Mouse (Mus musculus): ENCODE data around the gene Osgep. TPM values are rescaled to one million over a fixed set of nuclear protein-coding genes. Genes with fewer than 3 reads are reported as not detected.
"Not testable (repeated sequence)": the region's sequence is repeated elsewhere in the genome, so short reads cannot be mapped to it uniquely, and the experiment has no call there.

The Osgep gene
- polyA plus RNA-seq, 1 experiment from 2014 or later: 107 TPM

- not testable (repeated sequence) for H3K27ac ChIP-seq; H3K9ac ChIP-seq; H3K36me3 ChIP-seq (replicated peaks; ENCODE audit: control insufficient read depth, insufficient read depth); H3K4me1 ChIP-seq (replicated peaks; ENCODE audit: control insufficient read depth, insufficient read depth, low read length); ATAC-seq (ENCODE audit: low FRiP score); H3K4me3 ChIP-seq (replicated peaks; ENCODE audit: low read length); DNase-seq (ENCODE audit: low spot score); H3K4me2 ChIP-seq (replicated peaks); H3K9me3 ChIP-seq (ENCODE audit: control insufficient read depth, low read length); H3K27me3 ChIP-seq (ENCODE audit: control insufficient read depth, insufficient read depth, low read length)
- WGBS: 90% methylated on average over 3 of the region's 3 CpGs
Measured at GRCm38 (mm10) chr14:50957146-50957545, 32.5 kb upstream of the Osgep start.

DNA sequence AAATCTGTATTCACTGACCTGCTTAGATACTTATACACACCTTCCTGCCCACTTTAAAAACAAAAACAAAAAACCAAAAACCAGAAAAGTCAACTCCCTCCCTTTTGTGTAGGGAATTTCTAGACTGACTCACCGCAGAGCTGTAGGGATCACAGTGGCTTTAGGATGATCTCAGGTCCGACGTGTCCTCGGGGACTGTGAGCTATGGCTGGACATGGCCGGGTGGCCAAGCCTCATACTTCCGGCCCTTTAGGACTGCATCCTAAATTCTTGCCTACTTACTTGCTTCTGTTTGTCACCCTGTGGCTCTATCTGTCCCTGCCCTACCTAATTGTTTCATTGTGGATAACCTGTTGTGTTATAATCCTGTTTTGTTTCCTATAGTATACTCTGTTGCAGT, 32.0 kb upstream of the Osgep start:
- not testable (repeated sequence) for DNase-seq (ENCODE audit: low spot score); ATAC-seq (ENCODE audit: low FRiP score); H3K27ac ChIP-seq; H3K4me3 ChIP-seq (replicated peaks; ENCODE audit: low read length); H3K36me3 ChIP-seq (replicated peaks; ENCODE audit: control insufficient read depth, insufficient read depth); H3K27me3 ChIP-seq (ENCODE audit: control insufficient read depth, insufficient read depth, low read length); H3K9ac ChIP-seq; H3K9me3 ChIP-seq (ENCODE audit: control insufficient read depth, low read length); H3K4me1 ChIP-seq (replicated peaks; ENCODE audit: control insufficient read depth, insufficient read depth, low read length)
- peak overlapping the region; percentile 35 for H3K4me2 ChIP-seq (replicated peaks)
- WGBS: 87% methylated on average over 6 of the region's 6 CpGs

DNA sequence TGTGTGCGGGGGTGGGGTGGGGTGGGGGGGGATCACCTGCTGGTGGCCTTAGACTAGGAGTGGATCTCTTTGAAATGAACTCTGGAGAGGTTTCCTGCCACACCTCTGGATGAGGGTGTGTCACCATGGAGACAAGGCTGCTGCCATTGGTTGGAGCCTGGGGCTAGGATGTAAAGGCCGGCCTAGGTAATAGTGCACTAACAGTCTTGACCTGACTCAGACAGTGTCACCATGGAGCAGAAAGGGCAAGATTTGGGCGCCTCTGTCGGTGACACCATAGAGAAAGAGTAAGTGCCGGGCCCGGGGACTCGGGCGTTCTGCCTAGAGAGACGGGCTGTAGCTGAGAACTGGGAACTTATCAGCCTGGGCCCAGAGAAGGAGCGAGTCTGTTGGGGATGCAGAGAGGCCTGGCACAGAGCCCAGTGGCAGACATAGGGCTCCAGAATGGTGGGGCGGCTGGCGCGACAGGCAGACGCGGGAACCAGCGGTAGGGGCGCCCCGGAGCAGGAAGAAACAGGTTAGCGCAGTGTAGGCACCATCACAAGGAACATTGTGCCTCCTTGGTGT, 31.3 kb upstream of the Osgep start, which contains the start of gene Pnp2:
TSS of gene Pnp2 (plus strand) at position 51 of the 567 bp plus-strand sequence.
- not testable (repeated sequence) for H3K9me3 ChIP-seq (ENCODE audit: control insufficient read depth, low read length); H3K27ac ChIP-seq; H3K4me1 ChIP-seq (replicated peaks; ENCODE audit: control insufficient read depth, insufficient read depth, low read length); H3K4me3 ChIP-seq (replicated peaks; ENCODE audit: low read length); H3K36me3 ChIP-seq (replicated peaks; ENCODE audit: control insufficient read depth, insufficient read depth); DNase-seq (ENCODE audit: low spot score); H3K27me3 ChIP-seq (ENCODE audit: control insufficient read depth, insufficient read depth, low read length); H3K9ac ChIP-seq
- peak; percentile 91 for ATAC-seq (ENCODE audit: low FRiP score)
- H3K4me2 ChIP-seq (replicated peaks): peak within 1 kb of the TSS; percentile 35
- WGBS: 5% methylated on average over 19 of the region's 19 CpGs

- Histone ChIP-seq H3K4me1 (replicated peaks; ENCODE audit: control insufficient read depth, insufficient read depth, low read length) (no peaks in the 10 kb centered on the region), H3K4me3 (replicated peaks; ENCODE audit: low read length) (no peak overlapping the region), H3K9ac (no peak overlapping the region), H3K4me2 (replicated peaks) (no peak overlapping the region), H3K27ac (no peak overlapping the region), H3K36me3 (replicated peaks; ENCODE audit: control insufficient read depth, insufficient read depth) (peaks cover 7% of the 10 kb centered on the region), H3K9me3 (ENCODE audit: control insufficient read depth, low read length) (no peaks in the 10 kb centered on the region), H3K27me3 (ENCODE audit: control insufficient read depth, insufficient read depth, low read length) (no peaks in the 10 kb centered on the region)
- ATAC-seq (ENCODE audit: low FRiP score): no peak
- 93% methylated on average over 10 of the region's 10 CpGs for WGBS
- DNase-seq (ENCODE audit: low spot score): no peak
Measured at GRCm38 (mm10) chr14:50955487-50955886, 30.8 kb upstream of the Osgep start.

DNA sequence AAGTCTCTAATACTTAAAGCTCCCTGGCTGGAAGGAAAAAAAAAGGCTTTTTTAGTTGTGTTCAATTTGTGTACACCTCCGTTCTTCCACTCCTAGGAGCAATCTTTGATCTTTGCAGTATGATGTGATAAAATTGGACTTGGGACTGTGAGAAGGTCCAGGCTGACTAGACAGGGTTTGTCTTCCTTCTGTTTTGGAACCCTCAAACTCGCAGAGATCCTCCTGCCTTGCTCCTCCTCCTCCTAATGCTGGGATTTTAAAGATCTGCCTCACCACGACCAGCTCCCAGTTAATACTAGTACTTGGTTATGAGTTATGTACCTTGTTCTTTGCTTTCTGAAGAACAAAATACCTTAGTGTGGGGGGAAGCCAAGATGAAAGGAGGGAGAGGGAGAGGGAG, 20.8 kb upstream of the Osgep start:
- not testable (repeated sequence) for H3K27me3 ChIP-seq (ENCODE audit: control insufficient read depth, insufficient read depth, low read length); H3K27ac ChIP-seq; H3K9me3 ChIP-seq (ENCODE audit: control insufficient read depth, low read length); H3K36me3 ChIP-seq (replicated peaks; ENCODE audit: control insufficient read depth, insufficient read depth); DNase-seq (ENCODE audit: low spot score); ATAC-seq (ENCODE audit: low FRiP score); H3K4me1 ChIP-seq (replicated peaks; ENCODE audit: control insufficient read depth, insufficient read depth, low read length)
- peak overlapping the region; percentile 43 for H3K4me3 ChIP-seq (replicated peaks; ENCODE audit: low read length)
- peak overlapping the region; percentile 62 for H3K4me2 ChIP-seq (replicated peaks)
- 37% methylated on average over 3 of the region's 3 CpGs for WGBS
- H3K9ac ChIP-seq: peak overlapping the region; percentile 60

- peak overlapping the region; percentile 82 for H3K27ac ChIP-seq
Measured at GRCm38 (mm10) chr14:50945081-50945480, 20.4 kb upstream of the Osgep start.

DNA sequence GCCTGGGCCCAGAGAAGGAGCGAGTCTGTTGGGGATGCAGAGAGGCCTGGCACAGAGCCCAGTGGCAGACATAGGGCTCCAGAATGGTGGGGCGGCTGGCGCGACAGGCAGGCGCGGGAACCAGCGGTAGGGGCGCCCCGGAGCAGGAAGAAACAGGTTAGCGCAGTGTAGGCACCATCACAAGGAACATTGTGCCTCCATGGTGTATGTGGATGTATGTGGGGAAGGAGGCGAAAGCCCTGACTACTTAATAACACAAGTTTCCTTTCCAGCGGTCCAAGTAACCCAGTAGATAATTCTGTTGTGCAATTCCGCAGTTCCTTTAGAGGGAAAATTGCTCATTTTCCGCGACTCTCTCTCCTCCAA, 20.0 kb upstream of the Osgep start:
- ATAC-seq (ENCODE audit: low FRiP score) (peak; percentile 97), DNase-seq (ENCODE audit: low spot score) (peak; percentile 68)
- Histone ChIP-seq H3K27ac (peak overlapping the region; percentile 82), H3K4me2 (replicated peaks) (peak overlapping the region; percentile 62), H3K9ac (peak overlapping the region; percentile 60), H3K4me3 (replicated peaks; ENCODE audit: low read length) (peak overlapping the region; percentile 43)
- H3K9me3 ChIP-seq (ENCODE audit: control insufficient read depth, low read length); H3K27me3 ChIP-seq (ENCODE audit: control insufficient read depth, insufficient read depth, low read length); H3K4me1 ChIP-seq (replicated peaks; ENCODE audit: control insufficient read depth, insufficient read depth, low read length); H3K36me3 ChIP-seq (replicated peaks; ENCODE audit: control insufficient read depth, insufficient read depth): not testable (repeated sequence)
- 2% methylated on average over 14 of the region's 15 CpGs for WGBS

More at GRCm38 (mm10) chr14:50945081-50945480, 20.4 kb upstream of the Osgep start:
- not testable (repeated sequence) for H3K27me3 ChIP-seq (ENCODE audit: control insufficient read depth, insufficient read depth, low read length); H3K4me1 ChIP-seq (replicated peaks; ENCODE audit: control insufficient read depth, insufficient read depth, low read length); DNase-seq (ENCODE audit: low spot score); H3K9me3 ChIP-seq (ENCODE audit: control insufficient read depth, low read length); ATAC-seq (ENCODE audit: low FRiP score); H3K36me3 ChIP-seq (replicated peaks; ENCODE audit: control insufficient read depth, insufficient read depth)
- 7% methylated on average over 6 of the region's 6 CpGs for WGBS
- peak overlapping the region; percentile 43 for H3K4me3 ChIP-seq (replicated peaks; ENCODE audit: low read length)
- peak overlapping the region; percentile 62 for H3K4me2 ChIP-seq (replicated peaks)
- H3K9ac ChIP-seq: peak overlapping the region; percentile 60

DNA sequence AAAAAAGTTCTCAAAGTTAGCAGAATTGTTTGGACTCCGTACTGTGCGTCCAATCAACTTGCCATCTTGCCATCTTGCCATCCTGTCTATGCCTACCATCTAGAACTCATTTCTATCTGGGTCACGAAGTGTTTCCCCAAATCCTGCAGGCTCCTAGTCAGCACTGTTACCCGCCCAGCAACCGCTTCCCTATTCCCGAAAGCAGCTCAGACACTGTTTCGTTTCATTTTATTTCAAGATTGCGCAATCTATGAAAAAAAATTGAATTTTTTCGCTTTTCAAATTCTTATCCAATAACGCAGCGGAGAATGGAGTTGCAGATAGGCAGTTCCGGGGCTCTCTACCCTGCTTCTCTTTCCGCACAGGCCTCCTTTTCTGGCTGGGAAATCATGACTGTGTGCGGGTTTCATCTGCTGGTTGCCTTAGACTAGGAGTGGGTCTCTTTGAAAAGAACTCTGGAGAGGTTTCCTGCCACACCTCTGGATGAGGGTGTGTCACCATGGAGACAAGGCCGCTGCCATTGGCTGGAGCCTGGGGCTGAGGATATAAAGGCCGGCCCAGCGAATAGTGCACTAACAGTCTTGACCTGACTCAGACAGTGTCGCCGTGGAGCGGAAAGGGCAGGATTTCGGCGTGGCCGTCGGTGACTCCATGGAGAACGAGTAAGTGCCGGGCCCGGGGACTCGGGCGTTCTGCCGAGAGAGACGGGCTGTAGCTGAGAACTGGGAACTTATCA, 19.4 kb upstream of the Osgep start, which contains the start of gene Gm49342:
TSS of gene Gm49342 (plus strand) at position 586 of the 736 bp plus-strand sequence.
- H3K27me3 ChIP-seq (ENCODE audit: control insufficient read depth, insufficient read depth, low read length): no peaks in the 10 kb centered on the region
- WGBS: 18% methylated on average over 31 of the region's 31 CpGs
- peak within 1 kb of the TSS; percentile 43 for H3K4me3 ChIP-seq (replicated peaks; ENCODE audit: low read length)
- DNase-seq (ENCODE audit: low spot score) (peak; percentile 80), ATAC-seq (ENCODE audit: low FRiP score) (peak; percentile 96)
- peak within 1 kb of the TSS; percentile 62 for H3K4me2 ChIP-seq (replicated peaks)
- H3K4me1 ChIP-seq (replicated peaks; ENCODE audit: control insufficient read depth, insufficient read depth, low read length): no peaks in the 10 kb centered on the region
- no peaks in the 10 kb centered on the region for H3K9me3 ChIP-seq (ENCODE audit: control insufficient read depth, low read length)
- H3K9ac ChIP-seq: peak within 1 kb of the TSS; percentile 60
- no peaks in the 10 kb centered on the region for H3K36me3 ChIP-seq (replicated peaks; ENCODE audit: control insufficient read depth, insufficient read depth)
- H3K27ac ChIP-seq: peak within 1 kb of the TSS; percentile 82

DNA sequence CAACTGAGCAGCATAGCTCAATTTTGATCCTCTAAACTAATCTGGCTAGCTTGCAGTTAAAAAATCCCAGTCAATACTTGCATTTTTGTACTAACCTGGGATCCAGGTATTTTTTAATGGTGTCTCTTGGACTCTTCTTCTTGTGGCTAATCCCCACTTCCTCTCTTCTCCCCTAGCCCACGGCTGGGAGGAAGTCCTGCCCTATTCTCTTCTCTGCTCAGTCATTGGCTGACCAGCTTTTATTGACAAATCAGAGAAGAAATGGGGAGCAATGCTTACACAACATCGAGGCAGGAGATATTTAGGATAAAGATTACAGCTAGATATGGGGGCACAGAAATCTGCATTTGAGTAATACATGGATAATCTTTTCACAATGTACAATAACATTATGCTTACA, 14.2 kb upstream of the Osgep start:
- DNase-seq (ENCODE audit: low spot score) (no peak), ATAC-seq (ENCODE audit: low FRiP score) (no peak)
- Histone ChIP-seq H3K4me2 (replicated peaks) (no peak overlapping the region), H3K27me3 (ENCODE audit: control insufficient read depth, insufficient read depth, low read length) (no peaks in the 10 kb centered on the region), H3K36me3 (replicated peaks; ENCODE audit: control insufficient read depth, insufficient read depth) (no peaks in the 10 kb centered on the region), H3K4me1 (replicated peaks; ENCODE audit: control insufficient read depth, insufficient read depth, low read length) (no peaks in the 10 kb centered on the region), H3K9me3 (ENCODE audit: control insufficient read depth, low read length) (no peaks in the 10 kb centered on the region), H3K27ac (no peak overlapping the region), H3K9ac (no peak overlapping the region), H3K4me3 (replicated peaks; ENCODE audit: low read length) (no peak overlapping the region)
- WGBS: 44% methylated on average over 2 of the region's 2 CpGs

Measured in hindbrain, embryonic 14.5 days (tissue).